Mouse (Mus musculus) inflammation-experienced regulatory T-cells, adult 16 weeks (primary cell): ENCODE measurements around the gene Gm43738. TPM values are rescaled to one million over a fixed set of nuclear protein-coding genes. Genes with fewer than 3 reads are reported as not detected.

ENCODE experiments used
- polyA plus RNA-seq: library from polyadenylated mRNA; unstranded; fragments of 100-300 nt; shearing (Covaris generic); gene quantifications from one replicate; pipeline ENCODE4 v1.2.1, GENCODE M21; 2017

The Gm43738 gene
- polyA plus RNA-seq: not detected

DNA sequence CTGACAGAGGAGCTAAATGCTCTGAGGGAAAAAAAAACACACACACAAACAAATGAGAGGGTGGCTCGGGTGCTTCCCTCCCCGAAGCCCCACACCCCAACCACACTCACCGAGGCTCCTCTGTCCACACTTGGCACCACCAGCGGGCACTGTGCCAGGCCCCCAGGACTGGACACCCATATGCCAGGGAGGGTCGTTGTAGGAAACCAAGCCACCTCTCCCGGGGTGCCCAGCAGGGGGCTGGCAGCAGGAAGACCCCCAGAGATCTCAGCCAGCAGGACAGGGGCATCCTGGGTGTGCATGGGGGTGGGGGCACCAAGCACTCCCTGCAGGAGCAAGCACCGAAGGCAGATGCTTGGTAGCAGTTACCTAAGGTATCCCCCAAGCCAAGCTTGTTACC, at the start of gene Gm43738:
Gm43738 (minus strand) TSS at position 289 of the 400 bp plus-strand sequence.

DNA sequence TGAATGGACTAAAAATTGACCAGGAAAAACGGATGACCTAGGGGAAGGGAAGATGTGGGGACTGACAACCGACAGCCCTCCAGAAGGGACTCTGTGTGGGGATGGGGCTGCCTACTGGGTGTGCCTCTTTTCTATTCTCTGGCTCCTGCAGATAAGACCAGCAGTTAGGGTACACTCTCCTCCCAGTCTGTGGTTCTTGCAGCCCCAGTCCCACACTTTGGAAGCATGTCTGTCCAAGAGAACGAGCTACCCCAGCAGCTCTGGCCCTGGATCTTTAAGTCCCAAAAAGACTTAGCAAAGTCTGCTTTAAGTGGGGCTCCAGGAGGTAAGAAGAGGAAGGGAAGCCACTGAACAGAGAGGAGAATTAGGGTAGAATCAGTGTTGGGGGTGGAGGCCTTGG, 35.1 kb upstream of the Gm43738 start, which contains the start of gene Pklr:
Pklr (plus strand) TSS at position 185 of the 400 bp plus-strand sequence.

GRCm38 (mm10) chr3:89101812-89102494, 1.1 kb upstream of the Gm43738 start, which contains the start of gene Fdps:
Fdps (minus strand) TSS chr3:89101959.

GRCm38 (mm10) chr3:89093175-89093574, 7.7 kb downstream of the Gm43738 start, which contains the start of gene Rusc1:
Rusc1 (minus strand) TSS chr3:89093311.

Other genes with a start within 250 kb of the Gm43738 start
- 41.5 TPM for gene Msto1, start 187.1 kb downstream of the Gm43738 start, polyA plus RNA-seq
- 41.7 TPM for gene Ash1l, start 150.5 kb downstream of the Gm43738 start, polyA plus RNA-seq
- 161 TPM for gene Dap3, start 149.9 kb downstream of the Gm43738 start, polyA plus RNA-seq
- gene Rusc1, start 7.8 kb downstream of the Gm43738 start, polyA plus RNA-seq: 50.1 TPM
- gene Fdps, start 860 bp upstream of the Gm43738 start, polyA plus RNA-seq: 83.7 TPM
- gene Pklr, start 35.0 kb upstream of the Gm43738 start, polyA plus RNA-seq: not detected
- 0.77 TPM for gene Hcn3, start 59.1 kb upstream of the Gm43738 start, polyA plus RNA-seq
- gene Clk2, start 63.7 kb upstream of the Gm43738 start, polyA plus RNA-seq: 37.4 TPM
- gene Scamp3, start 76.4 kb upstream of the Gm43738 start, polyA plus RNA-seq: 321 TPM
- 277 TPM for gene Fam189b, start 82.0 kb upstream of the Gm43738 start, polyA plus RNA-seq
- gene Gba, start 101.8 kb upstream of the Gm43738 start, polyA plus RNA-seq: 145 TPM
- gene Thbs3, start 114.1 kb upstream of the Gm43738 start, polyA plus RNA-seq: 1.9 TPM
- gene Mtx1, start 126.0 kb upstream of the Gm43738 start, polyA plus RNA-seq: 142 TPM
- gene Muc1, start 128.0 kb upstream of the Gm43738 start, polyA plus RNA-seq: 2.4 TPM
- gene Krtcap2, start 144.9 kb upstream of the Gm43738 start, polyA plus RNA-seq: 262 TPM
- 6.1 TPM for gene Trim46, start 145.2 kb upstream of the Gm43738 start, polyA plus RNA-seq
- gene Dpm3, start 158.3 kb upstream of the Gm43738 start, polyA plus RNA-seq: 107 TPM
- 284 TPM for gene Slc50a1, start 169.5 kb upstream of the Gm43738 start, polyA plus RNA-seq
- not detected for gene Efna1, start 180.0 kb upstream of the Gm43738 start, polyA plus RNA-seq
- gene Efna3, start 221.9 kb upstream of the Gm43738 start, polyA plus RNA-seq: not detected
- 0.84 TPM for gene Efna4, start 236.9 kb upstream of the Gm43738 start, polyA plus RNA-seq
- gene Adam15, start 248.9 kb upstream of the Gm43738 start, polyA plus RNA-seq: 18.6 TPM